Mouse (Mus musculus): ENCODE measurements at regions not wholly inside any gene's neighbourhood (a gene's known extent, or its start where the extent isn't known, plus 50 kb on each side); places are given as distances from the start of the nearest gene placed in this dataset.

- H3K4me2 ChIP-seq = no peak overlapping the region
- H3K4me3 ChIP-seq (replicated peaks) = no peak overlapping the region
- no peaks in the 10 kb centered on the region for H3K9me3 ChIP-seq (replicated peaks)
- no peak for ATAC-seq (ENCODE audit: low read depth)
- no peak overlapping the region for H3K27ac ChIP-seq
- no peak overlapping the region for H3K9ac ChIP-seq
- 55% methylated on average over 13 of the region's 13 CpGs for WGBS (ENCODE audit: insufficient replicate concordance)
- DNase-seq = no peak
- H3K4me1 ChIP-seq (replicated peaks) = no peaks in the 10 kb centered on the region
- H3K27me3 ChIP-seq = no peaks in the 10 kb centered on the region
- no peaks in the 10 kb centered on the region for H3K36me3 ChIP-seq
Observed at GRCm38 (mm10) chr1:185587671-185588347, 133.2 kb downstream of the Slc30a10 start.

- Histone ChIP-seq H3K36me3 (no peaks in the 10 kb centered on the region), H3K9ac (no peak overlapping the region), H3K4me2 (no peak overlapping the region), H3K9me3 (replicated peaks) (no peaks in the 10 kb centered on the region), H3K4me1 (replicated peaks) (no peaks in the 10 kb centered on the region), H3K27ac (no peak overlapping the region), H3K27me3 (no peaks in the 10 kb centered on the region), H3K4me3 (replicated peaks) (no peak overlapping the region)
- WGBS (ENCODE audit: insufficient replicate concordance) = 71% methylated on average over 4 of the region's 4 CpGs
- ATAC-seq (ENCODE audit: low read depth) (no peak), DNase-seq (no peak)
Observed at GRCm38 (mm10) chr1:185588348-185588719, 133.7 kb downstream of the Slc30a10 start.

GRCm38 (mm10) chr1:185596815-185597214 is 142.2 kb downstream of the Slc30a10 start:
- H3K36me3 ChIP-seq = no peaks in the 10 kb centered on the region
- DNase-seq (no peak), ATAC-seq (ENCODE audit: low read depth) (no peak)
- H3K27me3 ChIP-seq = no peaks in the 10 kb centered on the region
- no peak overlapping the region for H3K4me3 ChIP-seq (replicated peaks)
- H3K9ac ChIP-seq = no peak overlapping the region
- WGBS (ENCODE audit: insufficient replicate concordance) = 51% methylated on average over 5 of the region's 5 CpGs
- no peak overlapping the region for H3K4me2 ChIP-seq
- H3K9me3 ChIP-seq (replicated peaks) = no peaks in the 10 kb centered on the region
- no peaks in the 10 kb centered on the region for H3K4me1 ChIP-seq (replicated peaks)
- H3K27ac ChIP-seq = no peak overlapping the region

GRCm38 (mm10) chr1:185598514-185598913 is 143.9 kb downstream of the Slc30a10 start:
- no peak overlapping the region for H3K27ac ChIP-seq
- no peak overlapping the region for H3K4me3 ChIP-seq (replicated peaks)
- no peaks in the 10 kb centered on the region for H3K4me1 ChIP-seq (replicated peaks)
- H3K36me3 ChIP-seq = no peaks in the 10 kb centered on the region
- no peaks in the 10 kb centered on the region for H3K27me3 ChIP-seq
- H3K9me3 ChIP-seq (replicated peaks) = no peaks in the 10 kb centered on the region
- no peak for DNase-seq
- no peak for ATAC-seq (ENCODE audit: low read depth)
- 70% methylated on average over 7 of the region's 7 CpGs for WGBS (ENCODE audit: insufficient replicate concordance)
- H3K4me2 ChIP-seq = no peak overlapping the region
- no peak overlapping the region for H3K9ac ChIP-seq

- Histone ChIP-seq H3K36me3 (no peaks in the 10 kb centered on the region), H3K4me1 (replicated peaks) (no peaks in the 10 kb centered on the region), H3K27me3 (no peaks in the 10 kb centered on the region), H3K4me2 (no peak overlapping the region), H3K27ac (no peak overlapping the region), H3K9me3 (replicated peaks) (no peaks in the 10 kb centered on the region), H3K9ac (no peak overlapping the region), H3K4me3 (replicated peaks) (no peak overlapping the region)
- no peak for DNase-seq
- 67% methylated on average over 1 of the region's 1 CpGs for WGBS (ENCODE audit: insufficient replicate concordance)
- no peak for ATAC-seq (ENCODE audit: low read depth)
Observed at GRCm38 (mm10) chr1:185601166-185601565, 146.5 kb downstream of the Slc30a10 start.

GRCm38 (mm10) chr1:185605996-185606395 is 151.3 kb downstream of the Slc30a10 start:
- Histone ChIP-seq H3K4me1 (replicated peaks) (no peaks in the 10 kb centered on the region), H3K9ac (no peak overlapping the region), H3K4me3 (replicated peaks) (no peak overlapping the region), H3K36me3 (no peaks in the 10 kb centered on the region), H3K27ac (no peak overlapping the region), H3K4me2 (no peak overlapping the region), H3K9me3 (replicated peaks) (no peaks in the 10 kb centered on the region), H3K27me3 (no peaks in the 10 kb centered on the region)
- DNase-seq = no peak
- ATAC-seq (ENCODE audit: low read depth) = no peak
- WGBS (ENCODE audit: insufficient replicate concordance) = 54% methylated on average over 4 of the region's 4 CpGs

GRCm38 (mm10) chr1:185607611-185608010 is 153.0 kb downstream of the Slc30a10 start:
- Histone ChIP-seq H3K27me3 (no peaks in the 10 kb centered on the region), H3K9ac (no peak overlapping the region), H3K4me2 (no peak overlapping the region), H3K9me3 (replicated peaks) (no peaks in the 10 kb centered on the region), H3K4me3 (replicated peaks) (no peak overlapping the region), H3K36me3 (no peaks in the 10 kb centered on the region), H3K27ac (no peak overlapping the region), H3K4me1 (replicated peaks) (no peaks in the 10 kb centered on the region)
- 60% methylated on average over 5 of the region's 5 CpGs for WGBS (ENCODE audit: insufficient replicate concordance)
- no peak for DNase-seq
- no peak for ATAC-seq (ENCODE audit: low read depth)

- Histone ChIP-seq H3K9me3 (replicated peaks) (no peaks in the 10 kb centered on the region), H3K4me2 (no peak overlapping the region), H3K27ac (no peak overlapping the region), H3K36me3 (no peaks in the 10 kb centered on the region), H3K27me3 (no peaks in the 10 kb centered on the region), H3K4me1 (replicated peaks) (no peaks in the 10 kb centered on the region), H3K4me3 (replicated peaks) (no peak overlapping the region), H3K9ac (no peak overlapping the region)
- ATAC-seq (ENCODE audit: low read depth) (no peak), DNase-seq (no peak)
- WGBS (ENCODE audit: insufficient replicate concordance) = 63% methylated on average over 3 of the region's 3 CpGs
Observed at GRCm38 (mm10) chr1:185608440-185608839, 153.8 kb downstream of the Slc30a10 start.

GRCm38 (mm10) chr1:185610586-185610985 is 155.9 kb downstream of the Slc30a10 start:
- Histone ChIP-seq H3K4me2 (no peak overlapping the region), H3K4me1 (replicated peaks) (no peaks in the 10 kb centered on the region), H3K4me3 (replicated peaks) (no peak overlapping the region), H3K9me3 (replicated peaks) (no peaks in the 10 kb centered on the region), H3K9ac (no peak overlapping the region), H3K27me3 (no peaks in the 10 kb centered on the region), H3K27ac (no peak overlapping the region), H3K36me3 (no peaks in the 10 kb centered on the region)
- 49% methylated on average over 3 of the region's 3 CpGs for WGBS (ENCODE audit: insufficient replicate concordance)
- DNase-seq (no peak), ATAC-seq (ENCODE audit: low read depth) (no peak)

GRCm38 (mm10) chr1:185615819-185616429 is 161.3 kb downstream of the Slc30a10 start:
- WGBS (ENCODE audit: insufficient replicate concordance) = 29% methylated on average over 10 of the region's 10 CpGs
- DNase-seq (no peak), ATAC-seq (ENCODE audit: low read depth) (no peak)
- Histone ChIP-seq H3K27me3 (no peaks in the 10 kb centered on the region), H3K9ac (no peak overlapping the region), H3K4me2 (no peak overlapping the region), H3K9me3 (replicated peaks) (no peaks in the 10 kb centered on the region), H3K4me3 (replicated peaks) (no peak overlapping the region), H3K27ac (no peak overlapping the region), H3K36me3 (no peaks in the 10 kb centered on the region), H3K4me1 (replicated peaks) (no peaks in the 10 kb centered on the region)

- H3K4me3 ChIP-seq (replicated peaks) = no peak overlapping the region
- H3K4me2 ChIP-seq = no peak overlapping the region
- H3K9ac ChIP-seq = no peak overlapping the region
- no peaks in the 10 kb centered on the region for H3K9me3 ChIP-seq (replicated peaks)
- no peak for DNase-seq
- H3K36me3 ChIP-seq = no peaks in the 10 kb centered on the region
- H3K27ac ChIP-seq = no peak overlapping the region
- H3K27me3 ChIP-seq = no peaks in the 10 kb centered on the region
- ATAC-seq (ENCODE audit: low read depth) = no peak
- WGBS (ENCODE audit: insufficient replicate concordance) = 71% methylated on average over 4 of the region's 4 CpGs
- no peaks in the 10 kb centered on the region for H3K4me1 ChIP-seq (replicated peaks)
Observed at GRCm38 (mm10) chr1:185617691-185618090, 163.0 kb downstream of the Slc30a10 start.

GRCm38 (mm10) chr1:185619011-185619410 is 164.4 kb downstream of the Slc30a10 start:
- 61% methylated on average over 9 of the region's 9 CpGs for WGBS (ENCODE audit: insufficient replicate concordance)
- Histone ChIP-seq H3K9ac (no peak overlapping the region), H3K27ac (no peak overlapping the region), H3K27me3 (no peaks in the 10 kb centered on the region), H3K36me3 (no peaks in the 10 kb centered on the region), H3K4me1 (replicated peaks) (no peaks in the 10 kb centered on the region), H3K9me3 (replicated peaks) (no peaks in the 10 kb centered on the region), H3K4me2 (no peak overlapping the region), H3K4me3 (replicated peaks) (no peak overlapping the region)
- ATAC-seq (ENCODE audit: low read depth) (no peak), DNase-seq (no peak)

Measured in liver, embryonic 13.5 days (tissue).